Mouse (Mus musculus): Measurements from ENCODE around the gene Tmem37. TPM values are rescaled to one million over a fixed set of nuclear protein-coding genes. Genes with fewer than 3 reads are reported as not detected.
"Not testable (repeated sequence)": the region's sequence is repeated elsewhere in the genome, so short reads cannot be mapped to it uniquely, and the experiment has no call there.

The Tmem37 gene
- polyA plus RNA-seq, 1 experiment from 2014 or later: 108 TPM

DNA sequence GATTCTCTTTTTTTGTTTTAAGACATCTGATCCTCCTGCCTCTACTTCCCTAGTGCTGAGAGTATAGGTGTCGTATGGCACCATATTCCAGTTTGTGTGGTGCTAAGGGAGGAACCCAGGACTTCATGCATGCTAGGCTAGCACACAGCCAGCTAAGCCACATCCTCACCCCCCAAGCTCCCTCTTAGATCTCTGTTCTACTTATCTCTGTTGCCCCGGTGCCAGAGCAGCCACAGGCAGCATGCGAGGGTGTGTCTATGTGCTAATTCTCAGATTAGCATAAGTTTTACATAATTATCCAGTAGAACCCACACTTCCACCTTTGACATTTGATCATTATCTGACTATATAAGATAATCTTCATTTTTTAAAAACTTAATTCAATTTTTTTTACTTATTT, 21.0 kb upstream of the Tmem37 start:
- Histone ChIP-seq H3K4me3 (ENCODE audit: low read length) (no peak overlapping the region), H3K27me3 (replicated peaks; ENCODE audit: control insufficient read depth, insufficient read depth, low read length) (no peaks in the 10 kb centered on the region), H3K4me2 (ENCODE audit: low read depth, low read length) (no peak overlapping the region), H3K36me3 (ENCODE audit: control insufficient read depth, insufficient read depth, low read length) (no peaks in the 10 kb centered on the region), H3K4me1 (ENCODE audit: control insufficient read depth, insufficient read depth, low read length) (no peaks in the 10 kb centered on the region; the same call in 1 of the 2 replicates), H3K9ac (ENCODE audit: low read depth, low read length) (no peak overlapping the region), H3K9me3 (ENCODE audit: control insufficient read depth, low read length) (no peaks in the 10 kb centered on the region), H3K27ac (ENCODE audit: low read length) (no peak overlapping the region)
- 70% methylated on average over 3 of the region's 3 CpGs for WGBS
- no peak for ATAC-seq

DNA sequence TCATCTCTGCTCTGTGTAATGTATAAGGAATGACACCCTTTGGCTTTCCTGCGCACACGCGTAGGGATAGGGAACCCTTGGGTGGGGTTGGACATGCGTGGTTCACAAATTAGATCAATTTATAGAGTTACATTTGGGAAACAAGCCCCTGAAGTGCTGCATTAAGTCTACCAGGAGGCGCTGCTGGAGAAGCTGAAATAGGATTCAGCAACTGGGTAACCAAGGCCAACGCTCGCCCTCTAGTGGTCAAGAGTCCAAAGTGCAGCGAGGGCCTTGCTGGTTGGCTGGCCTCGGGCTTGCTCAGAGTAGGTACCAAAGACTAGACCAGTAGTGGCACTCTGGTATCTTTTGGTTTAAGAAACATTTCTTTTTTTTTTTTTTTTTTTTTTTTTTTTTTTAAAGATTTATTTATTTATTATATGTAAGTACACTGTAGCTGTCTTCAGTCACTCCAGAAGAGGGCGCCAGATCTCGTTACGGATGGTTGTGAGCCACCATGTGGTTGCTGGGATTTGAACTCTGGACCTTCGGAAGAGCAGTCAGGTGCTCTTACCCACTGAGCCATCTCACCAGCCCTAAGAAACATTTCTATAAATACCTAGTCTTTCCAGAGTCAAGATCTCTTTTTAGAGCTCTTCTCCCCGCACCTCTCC, 19.7 kb upstream of the Tmem37 start:
- H3K36me3 ChIP-seq (ENCODE audit: control insufficient read depth, insufficient read depth, low read length); H3K4me3 ChIP-seq (ENCODE audit: low read length); H3K4me2 ChIP-seq (ENCODE audit: low read depth, low read length); H3K27ac ChIP-seq (ENCODE audit: low read length); H3K9me3 ChIP-seq (ENCODE audit: control insufficient read depth, low read length); ATAC-seq; H3K4me1 ChIP-seq (ENCODE audit: control insufficient read depth, insufficient read depth, low read length); H3K27me3 ChIP-seq (replicated peaks; ENCODE audit: control insufficient read depth, insufficient read depth, low read length); H3K9ac ChIP-seq (ENCODE audit: low read depth, low read length): not testable (repeated sequence)
- WGBS: 55% methylated on average over 11 of the region's 14 CpGs

DNA sequence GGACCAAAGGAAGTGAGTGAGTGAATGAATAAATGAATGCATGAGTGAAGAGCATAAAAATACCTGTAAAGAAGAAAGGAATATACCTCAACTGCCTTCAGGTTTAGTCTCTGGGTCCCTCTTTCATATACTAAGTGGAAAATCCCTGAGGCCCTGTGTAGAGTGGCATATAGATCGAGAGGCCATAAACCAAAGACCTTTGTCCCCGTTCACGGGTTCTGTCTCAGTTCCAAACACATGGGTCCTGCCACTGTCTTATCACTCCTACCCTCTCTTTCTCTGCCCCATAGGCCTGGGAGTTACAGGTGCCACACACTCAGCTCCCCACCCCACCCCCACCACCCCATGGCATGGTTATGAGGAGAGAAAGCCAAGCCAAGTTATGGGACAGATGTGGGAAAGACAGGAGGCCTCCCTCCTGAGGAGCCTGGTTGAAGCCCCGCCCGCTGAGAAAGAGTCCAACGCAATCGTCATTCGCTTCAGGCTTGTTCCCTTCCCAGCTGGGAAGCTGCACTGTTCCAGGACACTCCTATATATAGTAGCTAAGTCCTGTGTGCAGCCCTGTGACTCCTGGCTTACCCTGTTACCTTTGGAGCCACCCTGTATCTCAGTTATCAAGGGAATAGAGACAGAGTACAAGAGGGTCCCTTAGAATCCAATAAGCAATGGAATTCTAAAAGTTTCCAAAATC, 17.2 kb upstream of the Tmem37 start:
- peak overlapping the region; percentile 17; the same call in 1 of the 2 replicates for H3K9ac ChIP-seq (ENCODE audit: low read depth, low read length)
- peak; percentile 93 for ATAC-seq
- H3K36me3 ChIP-seq (ENCODE audit: control insufficient read depth, insufficient read depth, low read length): no peaks in the 10 kb centered on the region
- peak overlapping the region; percentile 9; the same call in 1 of the 2 replicates for H3K4me2 ChIP-seq (ENCODE audit: low read depth, low read length)
- no peaks in the 10 kb centered on the region for H3K9me3 ChIP-seq (ENCODE audit: control insufficient read depth, low read length)
- no peaks in the 10 kb centered on the region for H3K27me3 ChIP-seq (replicated peaks; ENCODE audit: control insufficient read depth, insufficient read depth, low read length)
- peaks cover 3% of the 10 kb centered on the region for H3K4me1 ChIP-seq (ENCODE audit: control insufficient read depth, insufficient read depth, low read length)
- peak overlapping the region; percentile 77 for H3K27ac ChIP-seq (ENCODE audit: low read length)
- no peak overlapping the region for H3K4me3 ChIP-seq (ENCODE audit: low read length)
- WGBS: 60% methylated on average over 8 of the region's 8 CpGs

DNA sequence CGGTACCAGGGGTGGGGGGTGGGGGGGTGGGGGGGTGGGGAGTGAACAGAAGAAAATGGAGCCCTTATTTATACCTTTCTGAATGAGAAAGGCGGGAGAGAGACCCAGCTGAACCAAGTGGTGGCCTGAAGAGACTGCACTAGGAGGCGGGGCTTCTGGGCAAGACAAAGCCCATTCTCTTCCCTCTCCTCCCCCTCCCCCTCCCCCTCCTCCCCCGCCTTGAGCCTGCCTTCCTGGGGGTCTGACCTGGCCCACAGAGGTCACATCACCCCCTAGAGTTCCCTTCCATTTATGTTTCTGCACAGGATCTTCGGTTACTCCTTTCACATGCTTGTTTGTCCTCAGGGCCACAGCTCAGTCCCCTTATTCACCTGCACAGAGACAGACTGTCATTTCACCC, 15.3 kb upstream of the Tmem37 start:
- no peaks in the 10 kb centered on the region for H3K27me3 ChIP-seq (replicated peaks; ENCODE audit: control insufficient read depth, insufficient read depth, low read length)
- no peak overlapping the region for H3K4me2 ChIP-seq (ENCODE audit: low read depth, low read length)
- peaks cover 13% of the 10 kb centered on the region for H3K4me1 ChIP-seq (ENCODE audit: control insufficient read depth, insufficient read depth, low read length)
- 29% methylated on average over 5 of the region's 5 CpGs for WGBS
- no peaks in the 10 kb centered on the region for H3K9me3 ChIP-seq (ENCODE audit: control insufficient read depth, low read length)
- peak overlapping the region; percentile 1; the same call in 1 of the 2 replicates for H3K27ac ChIP-seq (ENCODE audit: low read length)
- no peaks in the 10 kb centered on the region for H3K36me3 ChIP-seq (ENCODE audit: control insufficient read depth, insufficient read depth, low read length)
- ATAC-seq: no peak
- no peak overlapping the region for H3K9ac ChIP-seq (ENCODE audit: low read depth, low read length)
- H3K4me3 ChIP-seq (ENCODE audit: low read length): no peak overlapping the region

DNA sequence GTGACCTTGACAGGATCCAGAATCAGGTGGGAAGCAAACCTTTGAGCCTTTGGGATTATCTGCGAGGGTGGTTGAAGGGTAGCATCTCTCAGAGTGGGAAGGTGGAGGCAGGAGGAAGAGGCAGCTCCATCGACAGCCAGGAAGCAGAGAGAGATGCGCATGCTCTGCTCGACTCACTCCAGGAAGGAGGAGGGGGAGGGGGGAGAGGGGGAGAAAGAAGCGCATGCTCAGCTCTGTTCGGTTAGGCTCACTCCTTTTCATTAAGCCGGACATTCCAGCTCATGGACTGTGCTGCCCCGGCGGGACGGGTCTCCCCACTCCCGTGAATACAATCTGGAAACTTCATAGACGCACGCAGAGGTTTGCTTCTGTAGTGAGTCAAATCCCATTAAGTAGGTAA, 12.8 kb upstream of the Tmem37 start:
- WGBS: 68% methylated on average over 13 of the region's 13 CpGs
- Histone ChIP-seq H3K9ac (ENCODE audit: low read depth, low read length) (no peak overlapping the region), H3K4me2 (ENCODE audit: low read depth, low read length) (0 out of 2 replicates have a peak overlapping the region, but pooled peaks have one; percentile 17), H3K9me3 (ENCODE audit: control insufficient read depth, low read length) (no peaks in the 10 kb centered on the region), H3K4me3 (ENCODE audit: low read length) (no peak overlapping the region), H3K36me3 (ENCODE audit: control insufficient read depth, insufficient read depth, low read length) (no peaks in the 10 kb centered on the region), H3K27me3 (replicated peaks; ENCODE audit: control insufficient read depth, insufficient read depth, low read length) (no peaks in the 10 kb centered on the region), H3K27ac (ENCODE audit: low read length) (0 out of 2 replicates have a peak overlapping the region, but pooled peaks have one; percentile 77), H3K4me1 (ENCODE audit: control insufficient read depth, insufficient read depth, low read length) (peaks cover 33% of the 10 kb centered on the region)
- no peak for ATAC-seq

DNA sequence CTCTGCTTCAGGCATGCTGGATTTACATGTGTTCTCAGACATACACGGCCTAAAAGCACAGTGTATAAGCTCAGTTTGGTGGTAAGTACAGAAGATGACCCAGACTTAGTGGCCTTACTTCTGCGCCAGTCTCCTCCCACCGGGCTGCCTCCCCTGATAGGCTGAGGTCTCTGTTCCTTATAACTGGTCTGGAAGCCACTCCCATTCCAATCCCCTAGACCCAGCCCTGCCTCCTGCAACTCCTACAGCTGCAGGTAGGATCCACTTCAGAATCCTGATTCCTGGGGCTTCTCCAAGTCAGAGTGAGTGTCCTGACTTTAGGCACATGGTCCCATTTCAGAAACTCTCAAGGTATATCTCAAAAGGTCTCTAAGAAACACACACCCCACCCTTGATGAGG, 11.8 kb upstream of the Tmem37 start:
- 68% methylated on average over 3 of the region's 3 CpGs for WGBS
- ATAC-seq: peak; percentile 37
- Histone ChIP-seq H3K36me3 (ENCODE audit: control insufficient read depth, insufficient read depth, low read length) (no peaks in the 10 kb centered on the region), H3K27me3 (replicated peaks; ENCODE audit: control insufficient read depth, insufficient read depth, low read length) (no peaks in the 10 kb centered on the region), H3K4me2 (ENCODE audit: low read depth, low read length) (0 out of 2 replicates have a peak overlapping the region, but pooled peaks have one; percentile 17), H3K9me3 (ENCODE audit: control insufficient read depth, low read length) (no peaks in the 10 kb centered on the region), H3K4me3 (ENCODE audit: low read length) (no peak overlapping the region), H3K9ac (ENCODE audit: low read depth, low read length) (0 out of 2 replicates have a peak overlapping the region, but pooled peaks have one; percentile 33), H3K27ac (ENCODE audit: low read length) (peak overlapping the region; percentile 77), H3K4me1 (ENCODE audit: control insufficient read depth, insufficient read depth, low read length) (peaks cover 34% of the 10 kb centered on the region)

DNA sequence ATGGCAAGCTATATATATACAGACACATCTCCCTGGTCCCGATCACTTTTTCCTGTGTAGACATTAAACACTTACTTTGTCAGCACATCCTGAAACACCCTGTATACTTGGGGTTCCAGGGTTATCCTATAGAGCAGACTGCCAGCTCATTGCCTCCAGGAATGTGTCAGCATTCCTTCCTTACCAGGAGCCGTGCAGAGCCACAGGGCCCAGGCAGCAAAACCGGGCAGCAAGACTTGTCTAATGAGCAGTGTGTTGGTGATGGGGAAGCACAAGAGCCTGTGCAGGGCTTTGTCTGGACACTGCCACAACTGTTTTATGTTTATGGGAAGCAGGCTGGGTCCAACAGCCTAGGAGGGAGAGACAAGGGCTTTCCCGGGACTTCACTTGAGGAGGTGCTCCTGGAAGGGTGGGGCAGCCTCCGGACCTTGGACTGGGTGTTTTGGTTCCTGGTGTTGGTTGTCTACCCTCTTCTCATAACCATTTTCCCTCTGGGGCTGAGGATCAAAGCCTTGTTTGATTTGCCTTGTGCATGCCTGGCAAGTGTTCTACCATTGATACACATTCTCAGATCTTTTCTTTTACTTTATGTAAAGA, 10.1 kb upstream of the Tmem37 start:
- H3K4me2 ChIP-seq (ENCODE audit: low read depth, low read length): peak overlapping the region; percentile 36
- peak; percentile 74 for ATAC-seq
- 29% methylated on average over 5 of the region's 5 CpGs for WGBS
- H3K36me3 ChIP-seq (ENCODE audit: control insufficient read depth, insufficient read depth, low read length): no peaks in the 10 kb centered on the region
- peaks cover 33% of the 10 kb centered on the region for H3K4me1 ChIP-seq (ENCODE audit: control insufficient read depth, insufficient read depth, low read length)
- peak overlapping the region; percentile 96 for H3K27ac ChIP-seq (ENCODE audit: low read length)
- no peaks in the 10 kb centered on the region for H3K27me3 ChIP-seq (replicated peaks; ENCODE audit: control insufficient read depth, insufficient read depth, low read length)
- H3K9me3 ChIP-seq (ENCODE audit: control insufficient read depth, low read length): no peaks in the 10 kb centered on the region
- no peak overlapping the region; the same call in 1 of the 2 replicates for H3K9ac ChIP-seq (ENCODE audit: low read depth, low read length)
- no peak overlapping the region for H3K4me3 ChIP-seq (ENCODE audit: low read length)

DNA sequence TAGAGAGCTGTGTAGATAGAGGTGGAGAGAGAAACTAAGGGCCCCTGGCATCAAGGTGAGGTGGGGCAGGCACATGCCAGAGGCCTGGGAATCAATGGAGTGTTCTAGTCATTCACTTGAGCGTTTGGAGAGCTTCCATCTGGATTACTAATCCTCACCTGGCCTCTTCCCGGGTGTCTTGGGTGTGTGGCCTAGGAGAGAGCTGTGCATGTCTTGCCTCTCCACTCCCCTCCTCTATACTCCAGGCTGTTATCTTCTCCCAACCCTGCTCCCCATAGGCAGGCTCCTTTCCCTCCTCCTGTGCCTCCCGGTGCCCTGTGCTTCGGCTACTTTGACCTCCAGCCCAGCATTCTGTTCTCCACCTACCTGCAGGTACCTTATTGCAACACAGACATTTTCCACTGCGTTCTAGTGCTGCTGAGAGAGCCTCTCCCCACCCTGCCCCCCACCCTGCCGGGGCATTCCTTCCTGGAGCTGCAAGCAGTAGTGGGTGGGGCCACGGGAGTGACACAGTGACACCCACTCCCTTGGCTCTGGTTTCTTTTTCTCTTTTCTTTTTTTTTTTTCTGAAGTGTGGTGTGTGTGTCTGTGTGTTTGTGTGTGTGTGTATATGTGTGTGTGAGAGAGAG, 9.2 kb upstream of the Tmem37 start:
- H3K27me3 ChIP-seq (replicated peaks; ENCODE audit: control insufficient read depth, insufficient read depth, low read length): no peaks in the 10 kb centered on the region
- H3K27ac ChIP-seq (ENCODE audit: low read length): peak overlapping the region; percentile 96
- H3K9ac ChIP-seq (ENCODE audit: low read depth, low read length): peak overlapping the region; percentile 45
- 0 out of 2 replicates have a peak overlapping the region, but pooled peaks have one; percentile 3 for H3K4me3 ChIP-seq (ENCODE audit: low read length)
- 19% methylated on average over 7 of the region's 7 CpGs for WGBS
- peak; percentile 83 for ATAC-seq
- peaks cover 33% of the 10 kb centered on the region for H3K4me1 ChIP-seq (ENCODE audit: control insufficient read depth, insufficient read depth, low read length)
- no peaks in the 10 kb centered on the region for H3K9me3 ChIP-seq (ENCODE audit: control insufficient read depth, low read length)
- peak overlapping the region; percentile 36 for H3K4me2 ChIP-seq (ENCODE audit: low read depth, low read length)
- H3K36me3 ChIP-seq (ENCODE audit: control insufficient read depth, insufficient read depth, low read length): no peaks in the 10 kb centered on the region

DNA sequence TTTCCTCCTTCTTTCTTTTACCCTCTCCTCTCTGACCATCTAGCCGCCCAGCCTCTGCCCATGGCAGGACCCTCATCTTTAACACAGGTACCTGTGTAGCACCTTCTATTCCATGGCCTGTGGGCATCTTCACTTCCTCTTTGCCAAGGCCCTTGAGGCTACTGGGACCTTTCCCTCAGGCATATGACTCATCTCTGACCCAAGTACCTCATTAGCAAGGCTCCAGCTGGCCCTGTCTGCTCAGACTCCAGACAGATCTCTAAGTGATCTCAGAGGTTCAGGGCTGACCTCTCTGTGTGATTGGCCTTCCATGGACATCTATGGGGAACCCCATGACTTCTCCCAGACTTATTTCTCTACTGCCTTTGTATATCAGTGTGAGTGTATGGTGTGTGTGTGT, 6.8 kb upstream of the Tmem37 start:
- Histone ChIP-seq H3K27ac (ENCODE audit: low read length) (no peak overlapping the region), H3K9ac (ENCODE audit: low read depth, low read length) (no peak overlapping the region)
- 100% methylated on average over 1 of the region's 1 CpGs for WGBS

More for the DNA sequence above, 6.8 kb upstream of the Tmem37 start:
- Histone ChIP-seq H3K27me3 (replicated peaks; ENCODE audit: control insufficient read depth, insufficient read depth, low read length) (no peaks in the 10 kb centered on the region), H3K4me1 (ENCODE audit: control insufficient read depth, insufficient read depth, low read length) (peaks cover 33% of the 10 kb centered on the region), H3K9me3 (ENCODE audit: control insufficient read depth, low read length) (no peaks in the 10 kb centered on the region), H3K4me2 (ENCODE audit: low read depth, low read length) (no peak overlapping the region), H3K36me3 (ENCODE audit: control insufficient read depth, insufficient read depth, low read length) (no peaks in the 10 kb centered on the region), H3K4me3 (ENCODE audit: low read length) (no peak overlapping the region)
- ATAC-seq: no peak

All from intestine, embryonic 16.5 days (tissue).